Mouse (Mus musculus) midbrain, postnatal 0 days (tissue): ENCODE measurements around the gene Mfng. TPM values are rescaled to one million over a fixed set of nuclear protein-coding genes. Genes with fewer than 3 reads are reported as not detected.
A peak's percentile ranks its signal among the peaks of the same experiment; 100 is the strongest.

Experiments used
- ATAC-seq: fragments of 200-750 bp; cut with Nextera tagmentation; 2 replicates; pipeline ENCODE4 v1.8.0; 2017; ENCODE audit warnings: moderate number of reproducible peaks, mild to moderate bottlenecking, moderate TSS enrichment, moderate library complexity; ENCODE audit not compliant: low FRiP score
- DNase-seq: peaks from one replicate; pipeline ENCODE4 v3.0.0-alpha.2; 2015; ENCODE audit warnings: low spot score
- H3K27ac ChIP-seq: fragments of 300-500 bp; sonication (generic); 2 replicates; pipeline ENCODE4 v1.5.1; 2014; ENCODE audit warnings: low read depth, mild to moderate bottlenecking, low read length, mixed read lengths
- H3K27me3 ChIP-seq: fragments of 300-500 bp; sonication (generic); 2 replicates; pipeline ENCODE4 v1.6.1; 2014; ENCODE audit warnings: low read length, control low read depth, mixed read lengths; ENCODE audit not compliant: insufficient read depth
- H3K36me3 ChIP-seq: fragments of 300-500 bp; sonication (generic); 2 replicates; pipeline ENCODE4 v1.6.1; 2014; ENCODE audit warnings: low read length, control low read depth, mixed read lengths; ENCODE audit not compliant: insufficient read depth
- H3K4me1 ChIP-seq: fragments of 300-500 bp; sonication (generic); 2 replicates; pipeline ENCODE4 v1.6.1; 2014; ENCODE audit warnings: mild to moderate bottlenecking, control low read depth, antibody characterized with exemption, low read length, mixed read lengths; ENCODE audit not compliant: insufficient read depth
- H3K4me2 ChIP-seq: fragments of 300-500 bp; sonication (generic); 2 replicates; pipeline ENCODE4 v1.6.1; 2014; ENCODE audit warnings: low read depth, mild to moderate bottlenecking, low read length, mixed read lengths; ENCODE audit not compliant: poor library complexity, severe bottlenecking
- H3K4me3 ChIP-seq: fragments of 300-500 bp; sonication (generic); 2 replicates; pipeline ENCODE4 v1.5.1; 2014; ENCODE audit warnings: low read depth, mild to moderate bottlenecking, low read length, moderate library complexity
- H3K9ac ChIP-seq: fragments of 300-500 bp; sonication (generic); replicated peaks from 2 replicates; pipeline ENCODE4 v1.6.1; 2014; ENCODE audit warnings: mild to moderate bottlenecking, low read length, moderate library complexity, mixed read lengths; ENCODE audit not compliant: poor library complexity, severe bottlenecking
- H3K9me3 ChIP-seq: fragments of 300-500 bp; sonication (generic); 2 replicates; pipeline ENCODE4 v1.6.1; 2016; ENCODE audit warnings: low read length, control low read depth
- CTCF ChIP-seq: IDR thresholded peaks from 2 replicates; pipeline ENCODE4 v1.5.1; 2016; ENCODE audit warnings: antibody characterized with exemption, mild to moderate bottlenecking
- WGBS: fragments of 180-500 bp; shearing (Covaris S2); extraction: QIAGEN DNeasy Blood & Tissue Kit; methylation state at CpG from one replicate; pipeline ENCODE4 v1.1.7; 2014; 5-methylcytosine and 5-hydroxymethylcytosine counted together
- polyA plus RNA-seq: library from polyadenylated mRNA; unstranded; fragments of >200 nt; fragmentation: Nextera tagmentation; extraction: Ambion mirVana; gene quantifications from 2 replicates; pipeline ENCODE4 v1.2.1, GENCODE M21; 2015
- total RNA-seq: library from RNA; depleted of rRNA; stranded (reverse); fragments of >200 nt; gene quantifications from 2 replicates; pipeline ENCODE4 v1.2.3, GENCODE M21; 2014

The Mfng gene
- total and polyA plus RNA-seq, 2 experiments from 2014 or later, result 4.6 to 8.1 TPM

DNA sequence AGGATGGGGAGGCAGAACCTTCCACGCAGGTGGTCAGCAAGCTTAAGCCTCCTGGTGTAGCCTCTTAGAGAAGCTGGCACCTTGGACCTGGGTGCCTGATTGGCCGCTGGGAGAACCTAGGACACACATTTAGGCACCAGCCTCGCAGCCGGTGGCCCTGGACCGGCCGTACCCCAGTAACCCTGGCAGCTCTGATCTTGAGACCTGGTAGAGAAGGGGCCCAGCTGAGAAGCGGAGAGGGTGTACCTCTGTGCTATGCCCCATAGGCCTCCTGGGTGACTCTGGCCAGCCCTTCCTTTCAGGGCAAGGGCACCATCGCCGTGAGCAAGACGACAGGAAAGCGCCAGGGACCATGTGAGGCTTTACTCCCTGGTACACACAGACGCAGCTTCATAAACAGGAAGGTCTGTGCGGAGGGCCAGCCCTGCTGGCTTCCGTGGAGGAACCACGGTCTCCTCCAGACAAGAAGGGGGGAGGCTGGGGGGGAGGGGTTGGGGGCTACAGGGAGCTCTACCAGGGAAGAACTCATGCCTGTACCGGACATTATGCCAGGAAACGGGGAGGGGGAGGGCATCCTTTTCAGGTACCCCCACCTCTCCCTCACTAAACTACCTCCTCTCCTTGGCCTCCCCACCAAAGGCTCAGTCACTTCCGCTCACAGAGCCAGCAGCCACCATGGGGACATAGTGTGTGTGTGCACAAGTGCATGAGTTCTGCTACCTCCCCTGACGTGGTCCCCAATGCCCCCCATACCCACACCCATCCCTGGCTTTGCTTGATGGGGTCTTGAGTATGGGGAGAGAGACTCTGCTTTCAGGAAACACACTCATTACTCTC lies 1.5 kb downstream of the Mfng start:
- no peak overlapping the region for H3K4me3 ChIP-seq
- no peaks in the 10 kb centered on the region for H3K27me3 ChIP-seq
- H3K27ac ChIP-seq, result no peak overlapping the region
- WGBS, result 41% methylated on average over 19 of the region's 19 CpGs
- H3K9ac ChIP-seq, result 0 out of 2 replicates have a peak overlapping the region, but pooled peaks have one; percentile 1
- TF ChIP-seq CTCF, result no peak
- peaks cover 5% of the 10 kb centered on the region; the same call in 1 of the 2 replicates for H3K4me1 ChIP-seq
- no peaks in the 10 kb centered on the region for H3K9me3 ChIP-seq
- no peak for ATAC-seq
- H3K36me3 ChIP-seq, result no peaks in the 10 kb centered on the region
- DNase-seq, result no peak
- peak overlapping the region; percentile 20; the same call in 1 of the 2 replicates for H3K4me2 ChIP-seq

DNA sequence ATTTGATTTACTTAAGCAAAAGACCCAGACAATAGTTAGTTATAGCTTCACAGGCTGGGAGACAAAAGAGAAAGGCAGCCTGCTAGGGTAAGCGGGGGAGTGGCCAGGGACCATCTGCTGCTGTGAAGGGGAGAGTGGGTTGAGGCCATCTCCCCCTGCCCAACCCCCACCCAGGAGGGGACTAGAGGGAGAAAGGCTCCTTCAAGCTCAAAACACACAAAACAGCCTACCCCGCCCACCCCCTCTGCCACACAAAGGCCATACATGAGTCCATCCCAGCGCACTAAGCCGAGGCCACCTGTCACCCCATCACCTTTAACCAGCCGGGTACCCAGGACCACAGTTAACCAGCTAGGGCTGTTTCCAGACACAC lies 2.3 kb downstream of the Mfng start:
- no peaks in the 10 kb centered on the region for H3K9me3 ChIP-seq
- H3K4me1 ChIP-seq, result peaks cover 5% of the 10 kb centered on the region; the same call in 1 of the 2 replicates
- WGBS, result 19% methylated on average over 5 of the region's 5 CpGs
- H3K4me3 ChIP-seq, result no peak overlapping the region
- ATAC-seq (no peak), DNase-seq (peak; percentile 61)
- TF ChIP-seq CTCF, result no peak
- H3K9ac ChIP-seq, result no peak overlapping the region
- H3K27me3 ChIP-seq, result no peaks in the 10 kb centered on the region
- H3K36me3 ChIP-seq, result no peaks in the 10 kb centered on the region
- H3K27ac ChIP-seq, result no peak overlapping the region
- peak overlapping the region; percentile 20; the same call in 1 of the 2 replicates for H3K4me2 ChIP-seq

DNA sequence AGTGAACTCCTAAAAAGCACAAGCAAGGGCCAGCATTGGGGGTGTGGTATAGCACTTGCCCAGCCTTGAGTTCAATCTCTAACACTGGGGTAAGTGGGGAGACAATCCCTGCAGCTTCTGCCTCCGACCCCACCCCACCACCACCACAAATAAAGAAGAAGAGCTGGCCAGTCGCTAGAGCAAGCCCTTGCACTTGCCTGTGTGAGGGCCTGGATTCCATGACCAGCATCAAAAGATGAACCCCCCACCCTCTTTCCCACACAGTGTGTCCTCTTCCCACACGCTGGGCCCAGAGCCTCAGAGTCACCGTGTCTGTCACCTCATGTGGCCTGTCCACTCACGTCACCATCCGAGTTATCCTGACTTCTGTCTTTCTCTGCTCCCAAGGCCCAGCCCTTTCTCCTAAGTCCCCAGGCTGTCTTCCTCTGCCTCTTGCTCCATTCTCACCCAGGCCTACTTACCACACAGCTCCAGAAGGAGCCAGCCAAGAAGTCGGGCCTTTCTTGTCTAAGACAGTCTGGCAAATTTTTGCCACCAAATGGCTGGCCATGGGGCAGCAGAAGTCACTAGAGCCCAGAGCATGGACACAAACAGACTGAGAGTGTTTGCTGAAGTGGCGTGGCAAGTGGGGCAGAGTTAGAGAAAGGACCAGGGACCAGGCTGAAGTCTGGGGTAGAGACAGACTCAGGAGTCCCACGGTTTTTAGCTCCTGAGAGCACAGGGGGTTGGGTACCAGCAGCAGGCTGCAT lies 2.9 kb downstream of the Mfng start:
- H3K4me3 ChIP-seq, result no peak overlapping the region
- H3K27me3 ChIP-seq, result no peaks in the 10 kb centered on the region
- no peaks in the 10 kb centered on the region for H3K36me3 ChIP-seq
- WGBS, result 24% methylated on average over 9 of the region's 9 CpGs
- peaks cover 5% of the 10 kb centered on the region; the same call in 1 of the 2 replicates for H3K4me1 ChIP-seq
- no peak overlapping the region for H3K9ac ChIP-seq
- no peak for DNase-seq
- no peak overlapping the region for H3K27ac ChIP-seq
- no peak for TF ChIP-seq CTCF
- no peak overlapping the region for H3K4me2 ChIP-seq
- no peak for ATAC-seq
- no peaks in the 10 kb centered on the region for H3K9me3 ChIP-seq

DNA sequence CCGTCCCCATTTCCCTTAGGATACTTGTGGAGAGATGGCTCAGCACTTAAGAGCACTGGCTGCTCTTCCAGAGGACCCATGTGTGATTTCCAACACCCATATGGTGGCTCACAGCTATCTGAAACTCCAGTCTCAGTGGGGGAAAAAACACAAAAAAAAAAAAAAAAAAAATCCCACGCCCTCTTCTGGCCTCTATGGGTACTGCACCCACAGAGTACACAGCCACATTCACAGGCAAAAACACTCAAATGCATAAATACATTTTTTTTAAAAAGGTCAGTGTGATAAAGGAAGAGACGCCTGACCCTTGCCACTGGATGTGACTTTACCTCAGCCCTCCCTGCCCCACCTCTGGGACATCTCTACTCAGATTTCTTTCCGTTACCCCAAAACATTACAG lies 4.2 kb downstream of the Mfng start:
- H3K4me1 ChIP-seq, result peaks cover 5% of the 10 kb centered on the region; the same call in 1 of the 2 replicates

DNA sequence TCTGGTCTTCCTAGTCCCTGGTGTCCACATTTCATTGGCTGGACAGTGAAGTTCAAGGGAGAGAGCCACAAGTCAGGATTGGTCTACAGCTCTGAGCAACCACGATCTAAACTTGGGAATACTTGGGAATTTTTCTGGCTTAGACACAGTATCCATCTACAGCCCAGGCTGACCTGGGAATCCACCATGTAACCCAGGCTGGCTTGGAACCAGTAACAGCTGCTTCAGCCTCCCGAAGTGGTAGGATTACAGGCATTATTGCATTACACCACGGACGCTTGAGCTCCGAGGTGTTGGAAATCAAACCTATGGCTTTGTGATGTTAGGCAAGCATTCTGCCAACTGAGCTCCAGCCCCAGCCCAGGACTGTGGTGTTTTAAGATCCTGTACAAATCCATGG lies 9.6 kb downstream of the Mfng start:
- ATAC-seq, result no peak
- no peak overlapping the region for H3K27ac ChIP-seq

More for the DNA sequence above, 4.2 kb downstream of the Mfng start:
- peak; percentile 55 for TF ChIP-seq CTCF
- no peaks in the 10 kb centered on the region for H3K36me3 ChIP-seq
- H3K27ac ChIP-seq, result no peak overlapping the region
- H3K4me3 ChIP-seq, result no peak overlapping the region
- 92% methylated on average over 4 of the region's 4 CpGs for WGBS
- no peaks in the 10 kb centered on the region for H3K27me3 ChIP-seq
- no peaks in the 10 kb centered on the region for H3K9me3 ChIP-seq
- DNase-seq (no peak), ATAC-seq (no peak)
- no peak overlapping the region for H3K4me2 ChIP-seq
- no peak overlapping the region for H3K9ac ChIP-seq

DNA sequence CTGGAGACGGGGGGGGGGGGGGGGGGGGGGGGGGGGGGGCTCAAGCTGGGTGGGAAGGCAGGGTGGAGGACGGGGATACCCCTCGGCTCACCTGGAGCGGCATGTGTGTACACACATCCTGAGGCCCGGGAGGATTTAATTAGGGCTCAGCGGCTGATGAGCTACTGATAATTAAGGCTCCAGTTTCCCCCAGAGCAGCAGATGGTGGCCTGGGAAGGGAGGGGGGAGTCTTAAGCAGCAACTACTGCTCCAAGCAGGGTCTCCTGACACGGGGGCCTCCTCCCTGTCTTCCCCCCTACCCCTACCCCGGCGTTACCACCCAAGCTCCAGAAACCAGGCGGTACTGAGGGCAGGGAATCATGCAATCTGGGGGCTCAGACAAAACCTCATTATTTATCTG lies 10.1 kb downstream of the Mfng start:
- no peaks in the 10 kb centered on the region for H3K4me1 ChIP-seq
- no peaks in the 10 kb centered on the region for H3K9me3 ChIP-seq
- no peak overlapping the region for H3K4me3 ChIP-seq
- no peak overlapping the region for H3K27ac ChIP-seq
- ATAC-seq (no peak), DNase-seq (peak; percentile 61)
- no peak overlapping the region for H3K4me2 ChIP-seq
- no peaks in the 10 kb centered on the region for H3K36me3 ChIP-seq
- H3K9ac ChIP-seq, result no peak overlapping the region
- 23% methylated on average over 9 of the region's 10 CpGs for WGBS
- H3K27me3 ChIP-seq, result no peaks in the 10 kb centered on the region
- TF ChIP-seq CTCF, result no peak

More for the DNA sequence above, 9.6 kb downstream of the Mfng start:
- 77% methylated on average over 5 of the region's 5 CpGs for WGBS
- DNase-seq, result no peak
- Histone ChIP-seq H3K4me3 (no peak overlapping the region), H3K27me3 (no peaks in the 10 kb centered on the region), H3K4me1 (no peaks in the 10 kb centered on the region), H3K9ac (no peak overlapping the region), H3K9me3 (no peaks in the 10 kb centered on the region), H3K4me2 (no peak overlapping the region), H3K36me3 (no peaks in the 10 kb centered on the region)
- no peak for TF ChIP-seq CTCF
